Mouse (Mus musculus) hindbrain, embryonic 13.5 days (tissue): ENCODE measurements around the gene Eme2. TPM values are rescaled to one million over a fixed set of nuclear protein-coding genes. Genes with fewer than 3 reads are reported as not detected.

Experiments
- ATAC-seq: fragments of 200-750 bp; cut with Nextera tagmentation; 2 replicates; pipeline ENCODE4 v1.8.0; 2017; ENCODE audit warnings: moderate TSS enrichment; ENCODE audit not compliant: low FRiP score
- H3K27ac ChIP-seq: fragments of 300-500 bp; sonication (generic); 2 replicates; pipeline ENCODE4 v1.5.1; 2015; ENCODE audit warnings: inconsistent platforms, mild to moderate bottlenecking, moderate library complexity
- H3K27me3 ChIP-seq: fragments of 300-500 bp; sonication (generic); 2 replicates; pipeline ENCODE4 v1.6.1; 2015; ENCODE audit warnings: mild to moderate bottlenecking, inconsistent platforms
- H3K36me3 ChIP-seq: fragments of 300-500 bp; sonication (generic); 2 replicates; pipeline ENCODE4 v1.6.1; 2015; ENCODE audit warnings: mild to moderate bottlenecking, inconsistent platforms
- H3K4me1 ChIP-seq: fragments of 300-500 bp; sonication (generic); replicated peaks from 2 replicates; pipeline ENCODE4 v1.6.1; 2015; ENCODE audit warnings: inconsistent platforms
- H3K4me2 ChIP-seq: fragments of 300-500 bp; sonication (generic); 2 replicates; pipeline ENCODE4 v1.6.1; 2015; ENCODE audit warnings: inconsistent platforms, mild to moderate bottlenecking, moderate library complexity
- H3K4me3 ChIP-seq: fragments of 300-500 bp; sonication (generic); 2 replicates; pipeline ENCODE4 v1.5.1; 2015; ENCODE audit warnings: mild to moderate bottlenecking, inconsistent platforms
- H3K9ac ChIP-seq: fragments of 300-500 bp; sonication (generic); 2 replicates; pipeline ENCODE4 v1.6.1; 2015; ENCODE audit warnings: mild to moderate bottlenecking, inconsistent platforms
- H3K9me3 ChIP-seq: fragments of 300-500 bp; sonication (generic); 2 replicates; pipeline ENCODE4 v1.6.1; 2016; ENCODE audit warnings: inconsistent platforms
- WGBS: fragments of 180-500 bp; shearing (Covaris S2); methylation state at CpG from one replicate; pipeline ENCODE4 v1.1.7; 2015; 5-methylcytosine and 5-hydroxymethylcytosine counted together
- polyA plus RNA-seq: library from polyadenylated mRNA; unstranded; fragments of >200 nt; fragmentation: Nextera tagmentation; extraction: Ambion mirVana; gene quantifications from 2 replicates; pipeline ENCODE4 v1.2.1, GENCODE M21; 2015

Eme2 gene
- polyA plus RNA-seq, 1 experiment from 2014 or later, result 31.4 TPM

DNA sequence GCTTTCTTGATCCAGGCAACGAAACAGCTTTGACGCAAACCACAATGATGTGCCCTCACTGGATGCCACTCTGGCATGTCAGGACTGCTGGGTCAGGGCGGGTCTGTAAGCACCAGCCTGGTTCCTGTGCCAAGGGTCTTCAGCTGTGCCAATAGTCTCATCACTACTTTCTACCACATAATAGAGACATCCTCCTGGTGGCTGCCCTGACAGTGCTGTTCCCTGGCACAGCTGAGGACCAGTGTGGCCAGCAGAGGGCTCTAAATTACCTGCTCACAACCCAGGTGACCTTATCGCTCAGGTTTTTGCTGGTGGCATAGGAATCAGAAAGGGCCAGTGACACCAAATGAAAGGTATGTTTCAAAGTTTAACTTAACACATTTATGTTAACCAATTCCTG is 53.8 kb downstream of the Eme2 start:
- Histone ChIP-seq H3K9me3 (no peaks in the 10 kb centered on the region), H3K27ac (no peak overlapping the region), H3K27me3 (peaks cover 27% of the 10 kb centered on the region), H3K4me2 (no peak overlapping the region), H3K9ac (no peak overlapping the region), H3K36me3 (no peaks in the 10 kb centered on the region), H3K4me3 (no peak overlapping the region), H3K4me1 (no peaks in the 10 kb centered on the region)
- no peak for ATAC-seq
- WGBS, result 56% methylated on average over 4 of the region's 4 CpGs

DNA sequence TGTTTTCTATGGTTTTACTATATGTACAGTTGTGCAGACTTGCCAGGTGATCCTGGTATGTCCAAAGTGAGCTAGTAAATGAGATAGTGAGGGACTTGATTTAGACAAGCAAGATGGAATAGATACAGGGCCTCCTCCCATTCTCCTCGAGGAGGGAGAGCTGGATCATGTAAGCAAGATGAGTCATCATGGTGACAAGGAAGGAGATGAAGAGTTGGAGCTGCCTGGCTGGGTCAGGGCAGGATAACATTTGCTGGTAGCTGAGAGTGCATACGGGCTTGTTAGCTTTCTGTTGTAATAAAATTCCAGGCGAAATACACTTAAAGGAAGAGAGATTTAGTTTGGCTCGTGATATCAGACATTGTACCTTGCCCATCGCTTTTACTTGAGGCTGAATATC is 54.5 kb downstream of the Eme2 start:
- 66% methylated on average over 5 of the region's 5 CpGs for WGBS

DNA sequence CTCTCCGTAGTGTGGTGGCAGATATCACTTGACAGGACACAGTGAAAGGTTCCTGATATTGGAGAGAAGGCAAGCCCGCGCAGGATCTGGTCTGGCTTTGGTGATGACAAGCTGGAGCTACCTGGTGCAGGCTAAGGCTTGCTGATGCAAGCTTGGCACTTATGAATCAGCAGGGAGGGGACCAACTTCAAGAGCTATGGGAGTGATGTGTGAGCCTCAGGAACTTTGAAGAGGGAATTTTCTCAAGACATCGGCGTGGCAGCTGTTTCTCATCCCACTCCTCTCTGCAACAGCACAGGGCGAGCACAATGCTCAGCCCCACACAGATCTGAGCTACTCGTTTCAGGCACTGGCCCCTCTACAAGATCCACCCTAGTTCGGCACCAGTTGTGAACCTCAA is 55.0 kb downstream of the Eme2 start, which contains the start of gene Hagh:
Gene Hagh (plus strand): TSS at position 302 of the 400 bp plus-strand sequence.
- Histone ChIP-seq H3K36me3 (no peaks in the 10 kb centered on the region), H3K9ac (no peak within 1 kb of the TSS; the same call in 1 of the 2 replicates), H3K4me3 (no peak within 1 kb of the TSS), H3K9me3 (no peaks in the 10 kb centered on the region), H3K4me2 (no peak within 1 kb of the TSS), H3K4me1 (no peaks in the 10 kb centered on the region), H3K27me3 (peaks cover 27% of the 10 kb centered on the region), H3K27ac (no peak within 1 kb of the TSS)
- ATAC-seq, result no peak
- 73% methylated on average over 8 of the region's 8 CpGs for WGBS

More for the DNA sequence above, 54.5 kb downstream of the Eme2 start:
- H3K9ac ChIP-seq, result no peak overlapping the region
- H3K4me1 ChIP-seq, result no peaks in the 10 kb centered on the region
- no peak for ATAC-seq
- peaks cover 30% of the 10 kb centered on the region for H3K27me3 ChIP-seq
- no peak overlapping the region for H3K27ac ChIP-seq
- no peak overlapping the region for H3K4me2 ChIP-seq
- no peak overlapping the region for H3K4me3 ChIP-seq
- H3K9me3 ChIP-seq, result no peaks in the 10 kb centered on the region
- H3K36me3 ChIP-seq, result no peaks in the 10 kb centered on the region

Other genes with a start within 250 kb of the Eme2 start
- 32.7 and 34.3 TPM in 2 replicates for gene Slc9a3r2, start 244.8 kb downstream of the Eme2 start, polyA plus RNA-seq
- gene Npw, start 236.6 kb downstream of the Eme2 start, polyA plus RNA-seq, result not detected in 2 replicates
- 17.7 and 17.8 TPM in 2 replicates for gene Zfp598, start 225.4 kb downstream of the Eme2 start, polyA plus RNA-seq
- 114 and 115 TPM in 2 replicates for gene Syngr3, start 205.1 kb downstream of the Eme2 start, polyA plus RNA-seq
- 38.7 and 38.9 TPM in 2 replicates for gene Gfer, start 198.9 kb downstream of the Eme2 start, polyA plus RNA-seq
- 2.9 and 3.4 TPM in 2 replicates for gene Noxo1, start 198.9 kb downstream of the Eme2 start, polyA plus RNA-seq
- gene Tbl3, start 187.4 kb downstream of the Eme2 start, polyA plus RNA-seq, result 69.0 and 70.6 TPM in 2 replicates
- 0.27 TPM in 1 of 2 replicates, not detected in the other for gene Rnf151, start 177.0 kb downstream of the Eme2 start, polyA plus RNA-seq
- 782 and 783 TPM in 2 replicates for gene Rps2, start 177.0 kb downstream of the Eme2 start, polyA plus RNA-seq
- gene Ndufb10, start 170.6 kb downstream of the Eme2 start, polyA plus RNA-seq, result 259 and 262 TPM in 2 replicates
- gene Rpl3l, start 167.3 kb downstream of the Eme2 start, polyA plus RNA-seq, result not detected in 2 replicates
- 20.2 and 24.0 TPM in 2 replicates for gene Msrb1, start 158.4 kb downstream of the Eme2 start, polyA plus RNA-seq
- gene Hs3st6, start 142.1 kb downstream of the Eme2 start, polyA plus RNA-seq, result 0.28 and 0.45 TPM in 2 replicates
- not detected in 2 replicates for gene Meiob, start 90.8 kb downstream of the Eme2 start, polyA plus RNA-seq
- 49.7 and 51.7 TPM in 2 replicates for gene Hagh, start 54.9 kb downstream of the Eme2 start, polyA plus RNA-seq
- 18.6 and 20.1 TPM in 2 replicates for gene Fahd1, start 44.7 kb downstream of the Eme2 start, polyA plus RNA-seq
- 0.17 and 0.25 TPM in 2 replicates for gene Igfals, start 29.1 kb downstream of the Eme2 start, polyA plus RNA-seq
- 71.3 and 74.4 TPM in 2 replicates for gene Nubp2, start 8.7 kb downstream of the Eme2 start, polyA plus RNA-seq
- 72.8 and 80.0 TPM in 2 replicates for gene Spsb3, start 8.4 kb downstream of the Eme2 start, polyA plus RNA-seq
- 77.0 and 77.6 TPM in 2 replicates for gene Mrps34, start within 50 bp of the Eme2 start, polyA plus RNA-seq
- 78.4 and 82.7 TPM in 2 replicates for gene Nme3, start 1.4 kb upstream of the Eme2 start, polyA plus RNA-seq
- gene Mapk8ip3, start 41.9 kb upstream of the Eme2 start, polyA plus RNA-seq, result 79.1 and 85.0 TPM in 2 replicates
- gene Jpt2, start 65.6 kb upstream of the Eme2 start, polyA plus RNA-seq, result 104 and 116 TPM in 2 replicates
- 6.3 and 7.1 TPM in 2 replicates for gene Cramp1l, start 120.7 kb upstream of the Eme2 start, polyA plus RNA-seq
- 18.3 and 18.8 TPM in 2 replicates for gene Ift140, start 121.0 kb upstream of the Eme2 start, polyA plus RNA-seq
- 10.8 and 11.5 TPM in 2 replicates for gene Tmem204, start 188.5 kb upstream of the Eme2 start, polyA plus RNA-seq
- 41.9 and 45.5 TPM in 2 replicates for gene Telo2, start 220.9 kb upstream of the Eme2 start, polyA plus RNA-seq
- gene Ptx4, start 225.7 kb upstream of the Eme2 start, polyA plus RNA-seq, result not detected in 2 replicates
- 24.9 and 30.4 TPM in 2 replicates for gene Clcn7, start 238.3 kb upstream of the Eme2 start, polyA plus RNA-seq